Mouse (Mus musculus) embryonic fibroblast, embryonic 13.5 days (primary cell): Measurements from ENCODE around the gene Ddrgk1. TPM values are rescaled to one million over a fixed set of nuclear protein-coding genes. Genes with fewer than 3 reads are reported as not detected.

Experiments used
- H3K27ac ChIP-seq: 2 replicates; pipeline ENCODE4 v1.5.1; 2012; ENCODE audit warnings: low read length, control low read depth, inconsistent platforms; ENCODE audit not compliant: insufficient read depth
- H3K4me1 ChIP-seq: 2 replicates; pipeline ENCODE4 v1.6.1; 2011; ENCODE audit warnings: low read length; ENCODE audit not compliant: control insufficient read depth, insufficient read depth
- H3K4me3 ChIP-seq: 2 replicates; pipeline ENCODE4 v1.5.1; 2011; ENCODE audit warnings: mild to moderate bottlenecking, control low read depth, low read length; ENCODE audit not compliant: insufficient read depth
- CTCF ChIP-seq: IDR thresholded peaks from 2 replicates; pipeline ENCODE4 v1.5.1; 2011; ENCODE audit warnings: mild to moderate bottlenecking, control low read depth, low read length, moderate library complexity, borderline replicate concordance; ENCODE audit not compliant: insufficient read depth
- POLR2A ChIP-seq: IDR thresholded peaks from 2 replicates; pipeline ENCODE4 v1.6.1; 2011; ENCODE audit warnings: low read depth, mild to moderate bottlenecking, control low read depth, low read length, moderate library complexity
- polyA plus RNA-seq: library from polyadenylated mRNA; stranded (reverse); fragments of >200 nt; gene quantifications from 2 replicates; pipeline ENCODE4 v1.2.4, GENCODE M21; 2011; ENCODE audit warnings: low read depth; ENCODE audit not compliant: missing spikeins, insufficient read length

The Ddrgk1 gene
- polyA plus RNA-seq, 1 experiment = 45.9 TPM

DNA sequence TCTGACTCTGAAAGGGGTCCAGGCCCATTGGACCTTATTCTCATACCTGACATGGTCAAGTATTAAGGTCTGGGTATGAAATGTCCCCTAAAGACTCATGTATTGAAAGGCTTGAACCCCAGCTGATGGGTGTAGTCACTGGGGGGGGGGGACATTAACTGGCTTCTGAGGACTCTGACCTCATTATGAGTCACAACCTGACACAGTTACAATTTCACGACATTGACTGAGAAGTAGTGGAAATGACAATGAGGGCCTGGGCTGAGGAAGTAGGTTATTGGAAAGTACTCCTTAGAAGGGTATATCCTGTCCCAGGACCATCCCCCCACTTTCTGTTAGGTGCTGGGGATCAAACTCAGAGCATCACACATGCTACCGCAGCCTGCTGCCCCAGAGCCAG is 24.6 kb upstream of the Ddrgk1 start:
- H3K4me3 ChIP-seq = no peak overlapping the region
- TF ChIP-seq POLR2A = no peak
- H3K4me1 ChIP-seq = peaks cover 7% of the 10 kb centered on the region; the same call in 1 of the 2 replicates
- H3K27ac ChIP-seq = peak overlapping the region; percentile 8; the same call in 1 of the 2 replicates

GRCm38 (mm10) chr2:130685426-130685825 is 21.0 kb upstream of the Ddrgk1 start:
- H3K4me3 ChIP-seq = no peak overlapping the region
- peaks cover 7% of the 10 kb centered on the region; the same call in 1 of the 2 replicates for H3K4me1 ChIP-seq
- TF ChIP-seq POLR2A (no peak), CTCF (no peak)
- no peak overlapping the region for H3K27ac ChIP-seq

DNA sequence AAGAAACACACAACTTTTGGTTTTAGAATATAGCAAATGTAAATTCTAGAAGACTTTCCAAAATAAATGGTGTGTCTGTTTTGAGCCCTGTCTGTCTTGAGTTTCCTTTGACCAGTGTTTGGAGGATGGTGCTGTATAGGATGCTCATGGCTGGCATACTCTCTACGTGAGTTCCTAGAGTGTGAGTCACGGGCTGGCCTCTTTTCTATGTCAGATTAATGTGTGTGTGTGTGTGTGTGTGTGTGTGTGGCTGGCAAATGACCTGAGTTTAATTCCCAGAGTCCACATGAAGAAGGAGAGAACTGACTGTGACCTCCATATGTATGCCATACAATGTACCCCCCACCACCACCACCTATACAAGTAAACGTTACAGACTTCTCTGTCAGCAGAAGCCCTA is 17.1 kb upstream of the Ddrgk1 start:
- H3K4me3 ChIP-seq = no peak overlapping the region
- TF ChIP-seq POLR2A = no peak
- TF ChIP-seq CTCF = no peak
- H3K4me1 ChIP-seq = no peaks in the 10 kb centered on the region
- H3K27ac ChIP-seq = no peak overlapping the region

- H3K4me3 ChIP-seq = no peak overlapping the region
- no peaks in the 10 kb centered on the region for H3K4me1 ChIP-seq
- H3K27ac ChIP-seq = no peak overlapping the region
- TF ChIP-seq POLR2A = no peak
- no peak for TF ChIP-seq CTCF
These were observed 15.4 kb upstream of the Ddrgk1 start for GRCm38 (mm10) chr2:130679899-130680298.

DNA sequence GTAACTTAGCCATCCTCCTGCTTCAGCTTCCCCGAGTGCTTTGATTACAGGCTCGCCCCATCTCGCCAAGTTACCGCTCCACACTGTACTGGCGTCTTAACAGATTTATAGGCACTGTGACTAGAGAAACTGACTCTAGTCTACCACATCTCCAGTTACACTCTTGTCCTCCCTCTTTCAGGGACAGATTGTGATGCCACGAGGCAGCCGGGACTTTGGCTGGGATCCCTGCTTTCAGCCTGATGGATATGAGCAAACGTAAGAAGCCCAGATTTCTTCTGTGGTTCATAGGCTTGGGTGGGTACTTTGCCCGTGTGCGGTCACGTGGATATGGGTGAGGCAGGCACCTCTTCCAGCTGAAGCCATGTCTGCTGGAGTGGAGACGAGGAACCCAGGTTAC is 14.7 kb upstream of the Ddrgk1 start:
- Histone ChIP-seq H3K27ac (no peak overlapping the region), H3K4me3 (no peak overlapping the region), H3K4me1 (no peaks in the 10 kb centered on the region)
- TF ChIP-seq POLR2A = no peak

- H3K27ac ChIP-seq = no peak overlapping the region
These were observed 12.8 kb upstream of the Ddrgk1 start for GRCm38 (mm10) chr2:130677211-130677610.

GRCm38 (mm10) chr2:130667559-130667958 is 3.1 kb upstream of the Ddrgk1 start, which contains the start of gene Itpa:
Itpa (plus strand) TSS chr2:130667610.
- peak within 1 kb of the TSS; percentile 92 for H3K4me3 ChIP-seq
- peak within 1 kb of the TSS; percentile 37 for H3K27ac ChIP-seq
- TF ChIP-seq POLR2A (peak; percentile 87), CTCF (peak; percentile 24; the same call in 1 of the 2 replicates)
- peaks cover 7% of the 10 kb centered on the region for H3K4me1 ChIP-seq

More at GRCm38 (mm10) chr2:130677211-130677610, 12.8 kb upstream of the Ddrgk1 start:
- Histone ChIP-seq H3K4me1 (no peaks in the 10 kb centered on the region), H3K4me3 (no peak overlapping the region)
- TF ChIP-seq CTCF = no peak
- TF ChIP-seq POLR2A = no peak

DNA sequence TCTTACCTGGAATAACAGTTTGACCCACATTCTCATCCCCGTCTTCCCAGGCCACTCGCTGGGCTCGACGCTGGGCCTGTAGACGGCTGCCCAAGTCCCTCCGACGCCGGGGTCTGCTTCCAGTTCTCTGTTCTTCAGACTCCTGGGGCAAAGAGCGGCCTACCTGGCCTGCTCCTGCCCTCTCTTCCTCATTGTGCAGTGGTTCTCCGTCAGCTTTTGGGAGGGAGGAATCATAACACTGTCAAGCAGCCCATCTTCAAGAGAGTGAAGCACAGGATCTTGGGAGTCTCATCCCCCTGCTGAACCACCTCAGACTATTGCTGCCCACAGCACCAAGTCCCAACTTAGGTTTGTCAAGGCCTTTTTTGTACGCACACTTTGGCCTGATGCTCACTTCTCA is 1.1 kb downstream of the Ddrgk1 start:
- Histone ChIP-seq H3K4me1 (peaks cover 7% of the 10 kb centered on the region), H3K27ac (no peak overlapping the region), H3K4me3 (peak overlapping the region; percentile 37)
- TF ChIP-seq CTCF (no peak), POLR2A (no peak)

- H3K4me1 ChIP-seq = peaks cover 3% of the 10 kb centered on the region; the same call in 1 of the 2 replicates
- H3K27ac ChIP-seq = no peak overlapping the region
- no peak overlapping the region for H3K4me3 ChIP-seq
- TF ChIP-seq CTCF (no peak), POLR2A (no peak)
These were observed 5.9 kb downstream of the Ddrgk1 start for GRCm38 (mm10) chr2:130658530-130658929.

- no peak overlapping the region for H3K27ac ChIP-seq
- TF ChIP-seq POLR2A (no peak), CTCF (no peak)
- H3K4me3 ChIP-seq = no peak overlapping the region
- no peaks in the 10 kb centered on the region for H3K4me1 ChIP-seq
These were observed 6.9 kb downstream of the Ddrgk1 start for GRCm38 (mm10) chr2:130657541-130657940.

DNA sequence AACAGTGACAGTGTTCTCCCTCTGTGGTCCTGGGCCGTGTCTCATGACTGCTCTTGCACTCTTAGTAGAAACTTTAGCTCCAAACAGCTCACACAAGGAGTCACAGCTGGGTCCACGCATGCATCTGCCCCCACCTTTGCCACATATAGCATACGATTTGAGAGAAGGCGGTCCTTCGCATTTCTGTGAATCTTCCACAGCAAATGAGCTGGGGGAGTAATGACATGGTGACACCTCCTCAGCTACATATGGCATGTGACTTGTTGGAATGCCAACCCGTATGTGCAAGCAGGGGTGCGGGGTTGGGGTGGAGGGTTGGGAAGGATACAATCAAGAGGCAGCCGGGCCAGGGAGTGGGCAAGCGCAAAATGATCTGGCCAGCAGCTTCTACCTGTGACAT is 7.9 kb downstream of the Ddrgk1 start:
- Histone ChIP-seq H3K4me3 (no peak overlapping the region), H3K27ac (no peak overlapping the region), H3K4me1 (no peaks in the 10 kb centered on the region)
- TF ChIP-seq CTCF = no peak
- TF ChIP-seq POLR2A = no peak
